Mouse (Mus musculus): ENCODE measurements at regions not wholly inside any gene's neighbourhood (a gene's known extent, or its start where the extent isn't known, plus 50 kb on each side); places are given as distances from the start of the nearest gene placed in this dataset.

GRCm38 (mm10) chr6:14230823-14231222, 359.5 kb upstream of the 2610001J05Rik start:
- no peak overlapping the region for H3K4me3 ChIP-seq (ENCODE audit: extremely low read depth, insufficient read depth, insufficient read length)
- DNase-seq (ENCODE audit: low read depth in 1 of 2, low spot score in 2 of 2) = no peak
- H3K27ac ChIP-seq (ENCODE audit: insufficient read depth, low read length) = no peak overlapping the region
- no peaks in the 10 kb centered on the region for H3K4me1 ChIP-seq (ENCODE audit: control insufficient read depth, insufficient read depth, insufficient read length)
- H3K27me3 ChIP-seq (ENCODE audit: control insufficient read depth, insufficient read depth, low read length) = no peaks in the 10 kb centered on the region
- WGBS = 96% methylated on average over 2 of the region's 2 CpGs
- no peaks in the 10 kb centered on the region for H3K36me3 ChIP-seq (ENCODE audit: control insufficient read depth, insufficient read depth, low read length)
- TF ChIP-seq CTCF (IDR thresholded peaks at IDR 0.05; ENCODE audit: extremely low read depth, insufficient read depth, insufficient read length, insufficient replicate concordance) (no peak), POLR2A (IDR thresholded peaks at IDR 0.05; ENCODE audit: low read depth, low read length) (no peak)

- Histone ChIP-seq H3K36me3 (ENCODE audit: control insufficient read depth, insufficient read depth, low read length) (no peaks in the 10 kb centered on the region), H3K4me1 (ENCODE audit: control insufficient read depth, insufficient read depth, insufficient read length) (no peaks in the 10 kb centered on the region), H3K27ac (ENCODE audit: insufficient read depth, low read length) (no peak overlapping the region), H3K4me3 (ENCODE audit: extremely low read depth, insufficient read depth, insufficient read length) (no peak overlapping the region), H3K27me3 (ENCODE audit: control insufficient read depth, insufficient read depth, low read length) (no peaks in the 10 kb centered on the region)
- peak; percentile 36; the same call in 1 of the 2 replicates for TF ChIP-seq CTCF (IDR thresholded peaks at IDR 0.05; ENCODE audit: extremely low read depth, insufficient read depth, insufficient read length, insufficient replicate concordance)
- no peak for TF ChIP-seq POLR2A (IDR thresholded peaks at IDR 0.05; ENCODE audit: low read depth, low read length)
- WGBS = 11% methylated on average over 2 of the region's 2 CpGs
- peak; percentile 5 to 17 for DNase-seq (ENCODE audit: low read depth in 1 of 2, low spot score in 2 of 2)
Observed at GRCm38 (mm10) chr6:14207509-14207908, 336.2 kb upstream of the 2610001J05Rik start.

- TF ChIP-seq POLR2A (IDR thresholded peaks at IDR 0.05; ENCODE audit: low read depth, low read length) (no peak), CTCF (IDR thresholded peaks at IDR 0.05; ENCODE audit: extremely low read depth, insufficient read depth, insufficient read length, insufficient replicate concordance) (no peak)
Observed at GRCm38 (mm10) chr6:14197107-14197506, 325.8 kb upstream of the 2610001J05Rik start.

GRCm38 (mm10) chr6:14195351-14195750, 324.0 kb upstream of the 2610001J05Rik start:
- H3K4me1 ChIP-seq (ENCODE audit: control insufficient read depth, insufficient read depth, insufficient read length) = no peaks in the 10 kb centered on the region
- H3K27me3 ChIP-seq (ENCODE audit: control insufficient read depth, insufficient read depth, low read length) = no peaks in the 10 kb centered on the region
- no peaks in the 10 kb centered on the region for H3K36me3 ChIP-seq (ENCODE audit: control insufficient read depth, insufficient read depth, low read length)
- 88% methylated on average over 5 of the region's 5 CpGs for WGBS
- no peak overlapping the region for H3K4me3 ChIP-seq (ENCODE audit: extremely low read depth, insufficient read depth, insufficient read length)
- no peak for DNase-seq (ENCODE audit: low read depth in 1 of 2, low spot score in 2 of 2)
- no peak overlapping the region for H3K27ac ChIP-seq (ENCODE audit: insufficient read depth, low read length)
- TF ChIP-seq POLR2A (IDR thresholded peaks at IDR 0.05; ENCODE audit: low read depth, low read length) (no peak), CTCF (IDR thresholded peaks at IDR 0.05; ENCODE audit: extremely low read depth, insufficient read depth, insufficient read length, insufficient replicate concordance) (no peak)

More at GRCm38 (mm10) chr6:14197107-14197506, 325.8 kb upstream of the 2610001J05Rik start:
- DNase-seq (ENCODE audit: low read depth in 1 of 2, low spot score in 2 of 2) = no peak
- no peaks in the 10 kb centered on the region for H3K36me3 ChIP-seq (ENCODE audit: control insufficient read depth, insufficient read depth, low read length)
- 75% methylated on average over 3 of the region's 3 CpGs for WGBS
- no peaks in the 10 kb centered on the region for H3K27me3 ChIP-seq (ENCODE audit: control insufficient read depth, insufficient read depth, low read length)
- no peak overlapping the region for H3K4me3 ChIP-seq (ENCODE audit: extremely low read depth, insufficient read depth, insufficient read length)
- no peaks in the 10 kb centered on the region for H3K4me1 ChIP-seq (ENCODE audit: control insufficient read depth, insufficient read depth, insufficient read length)
- no peak overlapping the region for H3K27ac ChIP-seq (ENCODE audit: insufficient read depth, low read length)

GRCm38 (mm10) chr6:14191387-14192023, 320.2 kb upstream of the 2610001J05Rik start:
- no peak overlapping the region for H3K27ac ChIP-seq (ENCODE audit: insufficient read depth, low read length)
- no peaks in the 10 kb centered on the region for H3K27me3 ChIP-seq (ENCODE audit: control insufficient read depth, insufficient read depth, low read length)
- no peak for DNase-seq (ENCODE audit: low read depth in 1 of 2, low spot score in 2 of 2)
- TF ChIP-seq POLR2A (IDR thresholded peaks at IDR 0.05; ENCODE audit: low read depth, low read length) (no peak), CTCF (IDR thresholded peaks at IDR 0.05; ENCODE audit: extremely low read depth, insufficient read depth, insufficient read length, insufficient replicate concordance) (no peak)
- no peaks in the 10 kb centered on the region for H3K4me1 ChIP-seq (ENCODE audit: control insufficient read depth, insufficient read depth, insufficient read length)
- 81% methylated on average over 4 of the region's 4 CpGs for WGBS
- no peaks in the 10 kb centered on the region for H3K36me3 ChIP-seq (ENCODE audit: control insufficient read depth, insufficient read depth, low read length)
- no peak overlapping the region for H3K4me3 ChIP-seq (ENCODE audit: extremely low read depth, insufficient read depth, insufficient read length)

- DNase-seq (ENCODE audit: low read depth in 1 of 2, low spot score in 2 of 2) = no peak
- H3K27ac ChIP-seq (ENCODE audit: insufficient read depth, low read length) = no peak overlapping the region
- 57% methylated on average over 2 of the region's 2 CpGs for WGBS
- no peaks in the 10 kb centered on the region for H3K27me3 ChIP-seq (ENCODE audit: control insufficient read depth, insufficient read depth, low read length)
- H3K4me1 ChIP-seq (ENCODE audit: control insufficient read depth, insufficient read depth, insufficient read length) = no peaks in the 10 kb centered on the region
- TF ChIP-seq CTCF (IDR thresholded peaks at IDR 0.05; ENCODE audit: extremely low read depth, insufficient read depth, insufficient read length, insufficient replicate concordance) = no peak
- TF ChIP-seq POLR2A (IDR thresholded peaks at IDR 0.05; ENCODE audit: low read depth, low read length) = no peak
- H3K36me3 ChIP-seq (ENCODE audit: control insufficient read depth, insufficient read depth, low read length) = no peaks in the 10 kb centered on the region
- no peak overlapping the region for H3K4me3 ChIP-seq (ENCODE audit: extremely low read depth, insufficient read depth, insufficient read length)
Observed at GRCm38 (mm10) chr6:14185921-14186420, 314.7 kb upstream of the 2610001J05Rik start.

- no peaks in the 10 kb centered on the region for H3K4me1 ChIP-seq (ENCODE audit: control insufficient read depth, insufficient read depth, insufficient read length)
- no peak for TF ChIP-seq CTCF (IDR thresholded peaks at IDR 0.05; ENCODE audit: extremely low read depth, insufficient read depth, insufficient read length, insufficient replicate concordance)
- TF ChIP-seq POLR2A (IDR thresholded peaks at IDR 0.05; ENCODE audit: low read depth, low read length) = no peak
- no peaks in the 10 kb centered on the region for H3K27me3 ChIP-seq (ENCODE audit: control insufficient read depth, insufficient read depth, low read length)
- no peak for DNase-seq (ENCODE audit: low read depth in 1 of 2, low spot score in 2 of 2)
- H3K36me3 ChIP-seq (ENCODE audit: control insufficient read depth, insufficient read depth, low read length) = no peaks in the 10 kb centered on the region
- no peak overlapping the region for H3K4me3 ChIP-seq (ENCODE audit: extremely low read depth, insufficient read depth, insufficient read length)
- no peak overlapping the region for H3K27ac ChIP-seq (ENCODE audit: insufficient read depth, low read length)
Observed at GRCm38 (mm10) chr6:14147370-14147769, 276.1 kb upstream of the 2610001J05Rik start.
